Mouse (Mus musculus): ENCODE data around the gene Has1. TPM values are rescaled to one million over a fixed set of nuclear protein-coding genes. Genes with fewer than 3 reads are reported as not detected.

Has1 gene
- polyA plus RNA-seq (2012; rRNA removed) (not detected in 2 replicates), polyA plus RNA-seq (2014; fragmentation: Nextera tagmentation; extraction: Ambion mirVana) (not detected in 2 replicates)

GRCm38 (mm10) chr17:17855064-17855838 is at the start of gene Has1:
Gene Has1 (minus strand): TSS chr17:17855205.
- WGBS (ENCODE audit: insufficient replicate concordance), result 43% methylated on average over 8 of the region's 8 CpGs
- TF ChIP-seq CTCF (IDR thresholded peaks at IDR 0.05; ENCODE audit: low read depth), result no peak
- no peak for TF ChIP-seq EP300 (IDR thresholded peaks at IDR 0.05; ENCODE audit: low read depth)
- no peak within 1 kb of the TSS for H3K27ac ChIP-seq
- no peak within 1 kb of the TSS for H3K4me3 ChIP-seq (ENCODE audit: insufficient read depth in 1 of 2, low read depth in 2 of 2, low read length in 2 of 2)
- H3K36me3 ChIP-seq (replicated peaks; ENCODE audit: control insufficient read depth, insufficient read depth, low read depth), result no peaks in the 10 kb centered on the region
- no peaks in the 10 kb centered on the region for H3K9me3 ChIP-seq (ENCODE audit: control insufficient read depth, low read length)
- no peak within 1 kb of the TSS for H3K9ac ChIP-seq (replicated peaks)
- no peaks in the 10 kb centered on the region for H3K4me1 ChIP-seq (replicated peaks; ENCODE audit: control insufficient read depth in 2 of 2, insufficient read depth in 2 of 2, low read length in 1 of 2)
- H3K27me3 ChIP-seq (ENCODE audit: control insufficient read depth, insufficient read depth, low read length), result peaks cover 3% of the 10 kb centered on the region
- DNase-seq (ENCODE audit: low read depth in 3 of 3, low spot score in 3 of 3), result no peak
- H3K4me2 ChIP-seq (ENCODE audit: low read depth), result no peak within 1 kb of the TSS
- no peak for ATAC-seq (ENCODE audit: insufficient read depth)

- DNase-seq (ENCODE audit: low read depth in 3 of 3, low spot score in 3 of 3) (peak in 1 of 3 experiments; percentile 2), ATAC-seq (ENCODE audit: insufficient read depth) (no peak)
- Histone ChIP-seq H3K4me2 (ENCODE audit: low read depth) (no peak overlapping the region), H3K36me3 (replicated peaks; ENCODE audit: control insufficient read depth, insufficient read depth, low read depth) (no peaks in the 10 kb centered on the region), H3K27me3 (ENCODE audit: control insufficient read depth, insufficient read depth, low read length) (no peaks in the 10 kb centered on the region), H3K4me3 (ENCODE audit: insufficient read depth in 1 of 2, low read depth in 2 of 2, low read length in 2 of 2) (no peak overlapping the region), H3K4me1 (replicated peaks; ENCODE audit: control insufficient read depth in 2 of 2, insufficient read depth in 2 of 2, low read length in 1 of 2) (no peaks in the 10 kb centered on the region), H3K9me3 (ENCODE audit: control insufficient read depth, low read length) (no peaks in the 10 kb centered on the region), H3K9ac (replicated peaks) (no peak overlapping the region), H3K27ac (no peak overlapping the region)
- 38% methylated on average over 1 of the region's 1 CpGs for WGBS (ENCODE audit: insufficient replicate concordance)
- TF ChIP-seq CTCF (IDR thresholded peaks at IDR 0.05; ENCODE audit: low read depth) (no peak), EP300 (IDR thresholded peaks at IDR 0.05; ENCODE audit: low read depth) (no peak)
These were observed 45.8 kb upstream of the Has1 start for GRCm38 (mm10) chr17:17900768-17901167.

- no peaks in the 10 kb centered on the region for H3K4me1 ChIP-seq (replicated peaks; ENCODE audit: control insufficient read depth in 2 of 2, insufficient read depth in 2 of 2, low read length in 1 of 2)
- ATAC-seq (ENCODE audit: insufficient read depth) (no peak), DNase-seq (ENCODE audit: low read depth in 3 of 3, low spot score in 3 of 3) (no peak)
- H3K27me3 ChIP-seq (ENCODE audit: control insufficient read depth, insufficient read depth, low read length), result no peaks in the 10 kb centered on the region
- no peak overlapping the region for H3K27ac ChIP-seq
- H3K4me2 ChIP-seq (ENCODE audit: low read depth), result no peak overlapping the region
- 61% methylated on average over 2 of the region's 2 CpGs for WGBS (ENCODE audit: insufficient replicate concordance)
- H3K9me3 ChIP-seq (ENCODE audit: control insufficient read depth, low read length), result no peaks in the 10 kb centered on the region
- no peak overlapping the region for H3K4me3 ChIP-seq (ENCODE audit: insufficient read depth in 1 of 2, low read depth in 2 of 2, low read length in 2 of 2)
- TF ChIP-seq EP300 (IDR thresholded peaks at IDR 0.05; ENCODE audit: low read depth) (no peak), CTCF (IDR thresholded peaks at IDR 0.05; ENCODE audit: low read depth) (no peak; the same call in 1 of the 2 replicates)
- H3K9ac ChIP-seq (replicated peaks), result no peak overlapping the region
- H3K36me3 ChIP-seq (replicated peaks; ENCODE audit: control insufficient read depth, insufficient read depth, low read depth), result no peaks in the 10 kb centered on the region
These were observed 44.3 kb upstream of the Has1 start for GRCm38 (mm10) chr17:17899268-17899667.

DNA sequence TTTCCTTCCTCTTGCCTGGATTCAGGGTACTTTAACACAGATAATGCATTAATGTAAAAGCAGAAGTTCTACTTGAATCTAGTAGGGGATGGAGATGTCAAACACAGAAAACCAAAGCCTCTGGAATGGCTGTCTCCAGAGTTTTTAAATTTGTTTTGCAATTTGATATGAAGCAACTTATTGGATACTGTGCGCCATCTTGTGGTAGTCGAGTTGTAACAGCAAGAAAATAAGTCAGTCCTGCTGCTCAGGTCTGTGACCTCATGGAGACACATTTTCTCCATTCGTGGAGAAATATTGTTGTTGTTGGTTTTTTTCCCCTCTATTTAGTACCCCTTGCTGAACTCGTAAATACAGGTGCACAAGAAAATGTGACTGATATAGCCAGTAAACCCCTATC is 41.0 kb upstream of the Has1 start:
- 2% methylated on average over 4 of the region's 4 CpGs for WGBS (ENCODE audit: insufficient replicate concordance)
- TF ChIP-seq EP300 (IDR thresholded peaks at IDR 0.05; ENCODE audit: low read depth) (no peak), CTCF (IDR thresholded peaks at IDR 0.05; ENCODE audit: low read depth) (peak; percentile 53)

GRCm38 (mm10) chr17:17889732-17890425 is 34.9 kb upstream of the Has1 start:
- WGBS (ENCODE audit: insufficient replicate concordance), result 61% methylated on average over 2 of the region's 2 CpGs
- no peaks in the 10 kb centered on the region for H3K9me3 ChIP-seq (ENCODE audit: control insufficient read depth, low read length)
- no peak overlapping the region for H3K27ac ChIP-seq
- DNase-seq (ENCODE audit: low read depth in 3 of 3, low spot score in 3 of 3), result no peak
- H3K27me3 ChIP-seq (ENCODE audit: control insufficient read depth, insufficient read depth, low read length), result no peaks in the 10 kb centered on the region
- H3K4me2 ChIP-seq (ENCODE audit: low read depth), result no peak overlapping the region
- ATAC-seq (ENCODE audit: insufficient read depth), result no peak
- TF ChIP-seq CTCF (IDR thresholded peaks at IDR 0.05; ENCODE audit: low read depth), result no peak
- no peak for TF ChIP-seq EP300 (IDR thresholded peaks at IDR 0.05; ENCODE audit: low read depth)
- no peaks in the 10 kb centered on the region for H3K4me1 ChIP-seq (replicated peaks; ENCODE audit: control insufficient read depth in 2 of 2, insufficient read depth in 2 of 2, low read length in 1 of 2)
- H3K4me3 ChIP-seq (ENCODE audit: insufficient read depth in 1 of 2, low read depth in 2 of 2, low read length in 2 of 2), result no peak overlapping the region
- H3K36me3 ChIP-seq (replicated peaks; ENCODE audit: control insufficient read depth, insufficient read depth, low read depth), result no peaks in the 10 kb centered on the region
- H3K9ac ChIP-seq (replicated peaks), result no peak overlapping the region

More for the DNA sequence above, 41.0 kb upstream of the Has1 start:
- Histone ChIP-seq H3K27ac (no peak overlapping the region), H3K4me3 (ENCODE audit: insufficient read depth in 1 of 2, low read depth in 2 of 2, low read length in 2 of 2) (no peak overlapping the region), H3K27me3 (ENCODE audit: control insufficient read depth, insufficient read depth, low read length) (no peaks in the 10 kb centered on the region), H3K9me3 (ENCODE audit: control insufficient read depth, low read length) (no peaks in the 10 kb centered on the region), H3K4me2 (ENCODE audit: low read depth) (no peak overlapping the region), H3K36me3 (replicated peaks; ENCODE audit: control insufficient read depth, insufficient read depth, low read depth) (no peaks in the 10 kb centered on the region), H3K4me1 (replicated peaks; ENCODE audit: control insufficient read depth in 2 of 2, insufficient read depth in 2 of 2, low read length in 1 of 2) (no peaks in the 10 kb centered on the region), H3K9ac (replicated peaks) (no peak overlapping the region)
- peak in 2 of 3 experiments; percentile 4 to 35 for DNase-seq (ENCODE audit: low read depth in 3 of 3, low spot score in 3 of 3)
- no peak for ATAC-seq (ENCODE audit: insufficient read depth)

All from liver, embryonic 14.5 days (tissue).